Comparison of ENCODE assay signal across 16 mouse cellular contexts in the genomic region with DNA sequence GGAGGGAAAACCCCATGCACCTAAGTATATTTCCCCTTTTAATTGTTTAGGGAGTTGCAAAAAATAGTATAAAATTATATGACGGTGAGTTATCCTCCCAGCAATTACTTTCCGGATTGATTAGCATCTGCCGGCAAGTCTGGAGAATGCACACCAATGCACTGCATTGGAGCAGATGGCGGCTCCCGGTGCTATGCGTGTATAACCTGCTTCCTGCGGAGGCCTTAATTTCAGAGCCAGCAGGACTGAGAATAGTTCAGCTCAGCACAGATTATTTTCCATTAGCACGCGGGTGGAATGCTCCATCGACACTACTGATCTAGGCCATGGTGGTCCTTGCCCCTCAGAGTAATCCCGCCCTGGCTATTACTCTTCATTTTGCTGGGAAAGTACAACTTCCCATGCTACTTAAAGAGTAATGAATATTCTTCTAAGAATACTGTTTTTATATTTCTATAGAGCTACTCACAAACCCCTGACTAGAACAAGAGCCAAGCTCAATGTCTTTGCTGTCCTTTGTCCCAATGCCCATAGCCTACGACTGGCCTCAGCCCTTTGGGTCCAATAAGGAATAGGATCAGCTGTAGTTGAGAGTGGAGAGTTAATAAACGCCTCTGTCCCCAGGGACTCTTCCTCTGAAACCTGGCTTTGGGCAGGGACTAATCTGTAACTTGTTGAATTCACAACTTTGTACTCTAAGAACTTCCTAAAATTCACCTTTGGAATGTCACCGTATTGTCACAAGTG.
DNase-seq lines count a peak whose midpoint lies in the region; ATAC-seq and TF ChIP-seq lines count a peak whose summit lies in the region.
"Had no signal": no experiment of that assay in that cellular context is flagged by ENCODE, and none has a peak within 500 bp of the region (broad histone marks: within the 10 kb centered on the region; RNA-seq: fewer than 3 reads in every experiment).

No protein-coding gene starts in this region.

- H3K4me1 ChIP-seq in hindbrain, embryonic 15.5 days (replicated peaks), result no peaks in the 10 kb centered on the region
- no peaks in the 10 kb centered on the region for H3K4me1 ChIP-seq in hindbrain, embryonic 11.5 days (replicated peaks; ENCODE audit: control insufficient read depth, insufficient read depth, low read length)
- no peaks in the 10 kb centered on the region for H3K4me1 ChIP-seq in limb, embryonic 14.5 days (ENCODE audit: control insufficient read depth, insufficient read depth, low read length)
- no peaks in the 10 kb centered on the region for H3K4me1 ChIP-seq in limb, embryonic 10.5 days
- H3K4me1 ChIP-seq in cerebellum, adult 2 months (ENCODE audit: control insufficient read depth, insufficient read depth, low read length), result peaks cover 16% of the 10 kb centered on the region; the same call in 1 of the 2 replicates
- no peaks in the 10 kb centered on the region for H3K4me1 ChIP-seq in hindbrain, postnatal 0 days (ENCODE audit: insufficient read depth, low read length)
- no peaks in the 10 kb centered on the region for H3K4me1 ChIP-seq in intestine, postnatal 0 days (replicated peaks; ENCODE audit: control insufficient read depth, insufficient read depth, low read length)
- H3K4me1 ChIP-seq: embryonic facial prominence, embryonic 12.5 days; liver, embryonic 13.5 days had no signal

- no peak overlapping the region for H3K27ac ChIP-seq in hindbrain, embryonic 15.5 days (replicated peaks)
- H3K27ac ChIP-seq in hindbrain, embryonic 11.5 days (ENCODE audit: low read depth, low read length), result no peak overlapping the region
- no peak overlapping the region for H3K27ac ChIP-seq in limb, embryonic 14.5 days (replicated peaks; ENCODE audit: low read depth, low read length)
- no peak overlapping the region for H3K27ac ChIP-seq in limb, embryonic 10.5 days
- no peak overlapping the region for H3K27ac ChIP-seq in cerebellum, adult 2 months (ENCODE audit: insufficient read depth, low read length)
- no peak overlapping the region for H3K27ac ChIP-seq in hindbrain, postnatal 0 days
- no peak overlapping the region for H3K27ac ChIP-seq in intestine, postnatal 0 days (ENCODE audit: low read depth, low read length)
- H3K27ac ChIP-seq: embryonic facial prominence, embryonic 12.5 days; heart, adult 2 months; liver, embryonic 13.5 days had no signal

- 73% methylated on average over 14 of the region's 14 CpGs for WGBS in hindbrain, embryonic 15.5 days
- WGBS in hindbrain, embryonic 11.5 days, result 92% methylated on average over 14 of the region's 14 CpGs
- 83% methylated on average over 14 of the region's 14 CpGs for WGBS in limb, embryonic 14.5 days
- WGBS in limb, embryonic 10.5 days, result 96% methylated on average over 14 of the region's 14 CpGs
- WGBS in cerebellum, adult 2 months, result 30% methylated on average over 14 of the region's 14 CpGs
- WGBS in hindbrain, postnatal 0 days, result 65% methylated on average over 14 of the region's 14 CpGs
- 94% methylated on average over 14 of the region's 14 CpGs for WGBS in intestine, postnatal 0 days

- no peaks in the 10 kb centered on the region for H3K27me3 ChIP-seq in hindbrain, embryonic 15.5 days
- no peaks in the 10 kb centered on the region for H3K27me3 ChIP-seq in hindbrain, embryonic 11.5 days (ENCODE audit: control insufficient read depth, insufficient read depth, low read length)
- no peaks in the 10 kb centered on the region for H3K27me3 ChIP-seq in limb, embryonic 14.5 days (ENCODE audit: control insufficient read depth, insufficient read depth, low read length)
- no peaks in the 10 kb centered on the region for H3K27me3 ChIP-seq in limb, embryonic 10.5 days (ENCODE audit: low read depth, poor library complexity, severe bottlenecking)
- no peaks in the 10 kb centered on the region for H3K27me3 ChIP-seq in cerebellum, adult 2 months (ENCODE audit: control insufficient read depth, insufficient read depth, low read length)
- H3K27me3 ChIP-seq in hindbrain, postnatal 0 days (ENCODE audit: insufficient read depth, low read length), result no peaks in the 10 kb centered on the region
- no peaks in the 10 kb centered on the region for H3K27me3 ChIP-seq in intestine, postnatal 0 days (replicated peaks; ENCODE audit: control insufficient read depth, insufficient read depth, low read length)
- H3K27me3 ChIP-seq: embryonic facial prominence, embryonic 12.5 days; liver, embryonic 13.5 days had no signal

- H3K4me2 ChIP-seq in hindbrain, embryonic 15.5 days, result no peak overlapping the region
- no peak overlapping the region for H3K4me2 ChIP-seq in hindbrain, embryonic 11.5 days (replicated peaks; ENCODE audit: low read depth, low read length)
- no peak overlapping the region for H3K4me2 ChIP-seq in limb, embryonic 14.5 days (replicated peaks; ENCODE audit: low read depth, low read length, severe bottlenecking)
- H3K4me2 ChIP-seq in hindbrain, postnatal 0 days (ENCODE audit: low read depth, low read length), result no peak overlapping the region
- H3K4me2 ChIP-seq in intestine, postnatal 0 days (replicated peaks; ENCODE audit: low read depth), result no peak overlapping the region
- H3K4me2 ChIP-seq: embryonic facial prominence, embryonic 12.5 days; liver, embryonic 13.5 days had no signal

- no peaks in the 10 kb centered on the region for H3K9me3 ChIP-seq in hindbrain, embryonic 15.5 days
- H3K9me3 ChIP-seq in hindbrain, embryonic 11.5 days (ENCODE audit: control insufficient read depth, low read length), result no peaks in the 10 kb centered on the region
- no peaks in the 10 kb centered on the region for H3K9me3 ChIP-seq in limb, embryonic 14.5 days (ENCODE audit: control insufficient read depth, low read length)
- H3K9me3 ChIP-seq in limb, embryonic 10.5 days (replicated peaks), result no peaks in the 10 kb centered on the region
- no peaks in the 10 kb centered on the region for H3K9me3 ChIP-seq in hindbrain, postnatal 0 days (ENCODE audit: low read length)
- H3K9me3 ChIP-seq in intestine, postnatal 0 days (ENCODE audit: control insufficient read depth), result no peaks in the 10 kb centered on the region
- H3K9me3 ChIP-seq: embryonic facial prominence, embryonic 12.5 days; liver, embryonic 13.5 days had no signal

- H3K4me3 ChIP-seq in hindbrain, embryonic 15.5 days, result no peak overlapping the region
- H3K4me3 ChIP-seq in hindbrain, embryonic 11.5 days (ENCODE audit: low read depth, low read length), result no peak overlapping the region
- no peak overlapping the region for H3K4me3 ChIP-seq in limb, embryonic 14.5 days (replicated peaks; ENCODE audit: low read length)
- no peak overlapping the region for H3K4me3 ChIP-seq in limb, embryonic 10.5 days
- H3K4me3 ChIP-seq in cerebellum, adult 2 months (replicated peaks; ENCODE audit: insufficient read depth, low read depth, low read length), result no peak overlapping the region
- no peak overlapping the region for H3K4me3 ChIP-seq in hindbrain, postnatal 0 days (ENCODE audit: low read length)
- H3K4me3 ChIP-seq in intestine, postnatal 0 days (ENCODE audit: low read depth, low read length), result no peak overlapping the region
- H3K4me3 ChIP-seq: embryonic facial prominence, embryonic 12.5 days; heart, adult 2 months; liver, embryonic 13.5 days; myocyte had no signal

- ATAC-seq in hindbrain, embryonic 15.5 days (ENCODE audit: low FRiP score, low read depth), result peak; percentile 80; the same call in 1 of the 2 replicates
- ATAC-seq in hindbrain, embryonic 11.5 days (ENCODE audit: low FRiP score), result no peak
- ATAC-seq in limb, embryonic 14.5 days (ENCODE audit: low FRiP score, low read depth), result no peak
- ATAC-seq in hindbrain, postnatal 0 days, result peak; percentile 74
- no peak for ATAC-seq in intestine, postnatal 0 days
- ATAC-seq: forebrain, postnatal 0 days; inflammation-experienced regulatory T-cells, adult 6 months; lung, postnatal 0 days had no signal

- no peak overlapping the region for H3K9ac ChIP-seq in hindbrain, embryonic 15.5 days
- H3K9ac ChIP-seq in hindbrain, embryonic 11.5 days (ENCODE audit: low read depth, low read length), result no peak overlapping the region
- H3K9ac ChIP-seq in limb, embryonic 14.5 days (ENCODE audit: low read depth, low read length, severe bottlenecking), result no peak overlapping the region
- H3K9ac ChIP-seq in hindbrain, postnatal 0 days (replicated peaks; ENCODE audit: low read length), result no peak overlapping the region
- no peak overlapping the region for H3K9ac ChIP-seq in intestine, postnatal 0 days (ENCODE audit: low read depth, low read length)
- H3K9ac ChIP-seq: embryonic facial prominence, embryonic 12.5 days; forebrain, postnatal 0 days; liver, embryonic 13.5 days had no signal

- TF ChIP-seq POLR2A in limb, embryonic 14.5 days (IDR thresholded peaks at IDR 0.05; ENCODE audit: borderline replicate concordance, extremely low read depth, insufficient read depth, insufficient read length), result no peak
- TF ChIP-seq POLR2A in cerebellum, adult 2 months (IDR thresholded peaks at IDR 0.05; ENCODE audit: borderline replicate concordance, insufficient read depth, low read length), result no peak

- no peak for DNase-seq in hindbrain, embryonic 11.5 days (ENCODE audit: low spot score)
- peak; percentile 5 for DNase-seq in limb, embryonic 14.5 days (ENCODE audit: low spot score)
- no peak for DNase-seq in limb, embryonic 10.5 days (ENCODE audit: low spot score)
- DNase-seq in cerebellum, adult 2 months, result peak; percentile 71 to 84
- peak; percentile 68 for DNase-seq in hindbrain, postnatal 0 days (ENCODE audit: low spot score)
- DNase-seq in B cell, adult 2 months, result no peak
- DNase-seq: forebrain, postnatal 0 days; heart, adult 2 months; liver, embryonic 13.5 days; thymus, adult 18-20 months had no signal

- peaks cover 4% of the 10 kb centered on the region; the same call in 1 of the 2 replicates for H3K36me3 ChIP-seq in hindbrain, embryonic 15.5 days
- H3K36me3 ChIP-seq in hindbrain, embryonic 11.5 days (ENCODE audit: control insufficient read depth, insufficient read depth, low read length), result no peaks in the 10 kb centered on the region
- peaks cover 5% of the 10 kb centered on the region; the same call in 1 of the 2 replicates for H3K36me3 ChIP-seq in limb, embryonic 14.5 days (ENCODE audit: control insufficient read depth, insufficient read depth, low read length)
- H3K36me3 ChIP-seq in limb, embryonic 10.5 days, result peaks cover 14% of the 10 kb centered on the region; the same call in 1 of the 2 replicates
- H3K36me3 ChIP-seq in hindbrain, postnatal 0 days (ENCODE audit: insufficient read depth, low read length), result no peaks in the 10 kb centered on the region
- H3K36me3 ChIP-seq in intestine, postnatal 0 days (ENCODE audit: control insufficient read depth, insufficient read depth), result peaks cover 4% of the 10 kb centered on the region; the same call in 1 of the 2 replicates

- TF ChIP-seq CTCF in cerebellum, adult 2 months (IDR thresholded peaks at IDR 0.05; ENCODE audit: borderline replicate concordance, insufficient read depth, low read depth, low read length), result no peak; the same call in 1 of the 2 replicates
- peak; percentile 9; the same call in 1 of the 2 replicates for TF ChIP-seq CTCF in hindbrain, postnatal 0 days (IDR thresholded peaks at IDR 0.05; ENCODE audit: low read depth)
- no peak for TF ChIP-seq CTCF in intestine, postnatal 0 days (IDR thresholded peaks at IDR 0.05; ENCODE audit: low read depth)

Comparison
In these comparisons a context has a peak if more than half of its experiments do, and no peak if none do; other contexts are left out.
1. ATAC-seq: peak in hindbrain, embryonic 15.5 days (single experiment) and hindbrain, postnatal 0 days (single experiment); none in hindbrain, embryonic 11.5 days (single experiment), limb, embryonic 14.5 days (single experiment) and intestine, postnatal 0 days (single experiment).
2. DNase-seq: peak in limb, embryonic 14.5 days (single experiment), cerebellum, adult 2 months (2 of 2) and hindbrain, postnatal 0 days (single experiment); none in hindbrain, embryonic 11.5 days (single experiment), limb, embryonic 10.5 days (single experiment) and B cell, adult 2 months (0 of 2).